Comparison of ENCODE assay signal across 8 mouse cellular contexts in genomic region chr6:56714186-56714573, GRCm38 (mm10). TPM values are rescaled to one million over a fixed set of nuclear protein-coding genes. Genes with fewer than 3 reads are reported as not detected.
DNase-seq lines count a peak whose midpoint lies in the region; ATAC-seq lines count a peak whose summit lies in the region.

No protein-coding gene starts in this region.

- peak overlapping the region; percentile 49 for H3K4me2 ChIP-seq in kidney, embryonic 14.5 days (replicated peaks; ENCODE audit: low read depth, low read length)
- peak overlapping the region; percentile 70 for H3K4me2 ChIP-seq in hindbrain, embryonic 15.5 days
- H3K4me2 ChIP-seq in midbrain, embryonic 13.5 days (replicated peaks) = peak overlapping the region; percentile 69

- ATAC-seq in kidney, embryonic 14.5 days (ENCODE audit: low FRiP score, low TSS enrichment) = no peak
- ATAC-seq in hindbrain, embryonic 15.5 days (ENCODE audit: low FRiP score, low read depth) = no peak
- ATAC-seq in midbrain, embryonic 13.5 days = no peak

- no peak for DNase-seq in kidney, adult 11 months
- DNase-seq in embryonic facial prominence, embryonic 10.5 days (ENCODE audit: low spot score) = no peak
- DNase-seq in B cell, adult 2 months = no peak
- DNase-seq in spleen, postnatal 14 days (ENCODE audit: low spot score in 2 of 2) = no peak
- no peak for DNase-seq in left cerebral cortex, adult 8-10 months (ENCODE audit: low spot score in 2 of 2)

- no peaks in the 10 kb centered on the region for H3K36me3 ChIP-seq in kidney, embryonic 14.5 days (ENCODE audit: control insufficient read depth, insufficient read depth, low read length)
- no peaks in the 10 kb centered on the region for H3K36me3 ChIP-seq in embryonic facial prominence, embryonic 10.5 days (replicated peaks)
- H3K36me3 ChIP-seq in hindbrain, embryonic 15.5 days = no peaks in the 10 kb centered on the region
- H3K36me3 ChIP-seq in midbrain, embryonic 13.5 days = no peaks in the 10 kb centered on the region

- no peaks in the 10 kb centered on the region for H3K9me3 ChIP-seq in kidney, embryonic 14.5 days (ENCODE audit: control insufficient read depth, low read length)
- H3K9me3 ChIP-seq in embryonic facial prominence, embryonic 10.5 days = no peaks in the 10 kb centered on the region
- no peaks in the 10 kb centered on the region for H3K9me3 ChIP-seq in hindbrain, embryonic 15.5 days
- no peaks in the 10 kb centered on the region for H3K9me3 ChIP-seq in midbrain, embryonic 13.5 days

- 54% methylated on average over 7 of the region's 7 CpGs for WGBS in kidney, embryonic 14.5 days
- WGBS in embryonic facial prominence, embryonic 10.5 days = 54% methylated on average over 7 of the region's 7 CpGs
- WGBS in hindbrain, embryonic 15.5 days = 48% methylated on average over 7 of the region's 7 CpGs
- WGBS in midbrain, embryonic 13.5 days = 51% methylated on average over 7 of the region's 7 CpGs

- H3K4me1 ChIP-seq in kidney, embryonic 14.5 days (ENCODE audit: control insufficient read depth, insufficient read depth, low read length) = 0 out of 2 replicates have a peak, but pooled peaks cover 4% of the 10 kb centered on the region
- peaks cover 13% of the 10 kb centered on the region for H3K4me1 ChIP-seq in embryonic facial prominence, embryonic 10.5 days
- peaks cover 15% of the 10 kb centered on the region for H3K4me1 ChIP-seq in hindbrain, embryonic 15.5 days (replicated peaks)
- H3K4me1 ChIP-seq in midbrain, embryonic 13.5 days (replicated peaks) = peaks cover 19% of the 10 kb centered on the region

- peak overlapping the region; percentile 73 for H3K4me3 ChIP-seq in kidney, embryonic 14.5 days (ENCODE audit: low read length)
- peak overlapping the region; percentile 76 for H3K4me3 ChIP-seq in embryonic facial prominence, embryonic 10.5 days
- peak overlapping the region; percentile 59 for H3K4me3 ChIP-seq in hindbrain, embryonic 15.5 days
- peak overlapping the region; percentile 76 for H3K4me3 ChIP-seq in midbrain, embryonic 13.5 days (replicated peaks)

- no peak overlapping the region for H3K9ac ChIP-seq in kidney, embryonic 14.5 days (ENCODE audit: low read depth, low read length)
- 0 out of 2 replicates have a peak overlapping the region, but pooled peaks have one; percentile 27 for H3K9ac ChIP-seq in hindbrain, embryonic 15.5 days
- H3K9ac ChIP-seq in midbrain, embryonic 13.5 days (replicated peaks) = peak overlapping the region; percentile 88; the same call in 1 of the 2 replicates

- no peak overlapping the region for H3K27ac ChIP-seq in kidney, embryonic 14.5 days (ENCODE audit: low read depth, low read length)
- H3K27ac ChIP-seq in embryonic facial prominence, embryonic 10.5 days (replicated peaks) = no peak overlapping the region
- H3K27ac ChIP-seq in hindbrain, embryonic 15.5 days (replicated peaks) = peak overlapping the region; percentile 93
- peak overlapping the region; percentile 96; the same call in 1 of the 2 replicates for H3K27ac ChIP-seq in midbrain, embryonic 13.5 days

- no peaks in the 10 kb centered on the region for H3K27me3 ChIP-seq in kidney, embryonic 14.5 days (ENCODE audit: control insufficient read depth, insufficient read depth, low read length)
- no peaks in the 10 kb centered on the region for H3K27me3 ChIP-seq in embryonic facial prominence, embryonic 10.5 days (replicated peaks; ENCODE audit: low read depth, poor library complexity, severe bottlenecking)
- no peaks in the 10 kb centered on the region for H3K27me3 ChIP-seq in hindbrain, embryonic 15.5 days
- no peaks in the 10 kb centered on the region for H3K27me3 ChIP-seq in midbrain, embryonic 13.5 days

RNA-seq across cellular contexts. Expression of gene Avl9, which starts 0.5 kb away (rescaled TPM):
- polyA plus RNA-seq in kidney, embryonic 14.5 days (2014; fragmentation: Nextera tagmentation; extraction: Ambion mirVana) = 11.2 and 20.2 TPM in 2 replicates
- 16.1 and 17.0 TPM in 2 replicates for polyA plus RNA-seq in embryonic facial prominence, embryonic 10.5 days (2016; fragmentation: Nextera tagmentation; extraction: Ambion mirVana)
- 25.8 and 26.1 TPM in 2 replicates for polyA plus RNA-seq in hindbrain, embryonic 15.5 days (2015; fragmentation: Nextera tagmentation; extraction: Ambion mirVana)
- polyA plus RNA-seq in midbrain, embryonic 13.5 days (2015; fragmentation: Nextera tagmentation; extraction: Ambion mirVana) = 33.6 and 34.4 TPM in 2 replicates
- 10 to 100 TPM; 43.0 to 53.6 (median 46.0) TPM for total RNA-seq in left cerebral cortex, adult 8-10 months (2022)

RNA-seq across cellular contexts. Expression of gene Lsm5, which starts 9.7 kb away (rescaled TPM):
- 174 and 261 TPM in 2 replicates for polyA plus RNA-seq in kidney, embryonic 14.5 days (2014; fragmentation: Nextera tagmentation; extraction: Ambion mirVana)
- polyA plus RNA-seq in embryonic facial prominence, embryonic 10.5 days (2016; fragmentation: Nextera tagmentation; extraction: Ambion mirVana) = 199 and 209 TPM in 2 replicates
- 70.5 and 89.9 TPM in 2 replicates for polyA plus RNA-seq in hindbrain, embryonic 15.5 days (2015; fragmentation: Nextera tagmentation; extraction: Ambion mirVana)
- 108 and 121 TPM in 2 replicates for polyA plus RNA-seq in midbrain, embryonic 13.5 days (2015; fragmentation: Nextera tagmentation; extraction: Ambion mirVana)
- 10 to 100 TPM in 3 of 4 experiments, 1 to 10 TPM in 1; 9.1 to 21.3 (median 14.2) TPM for total RNA-seq in left cerebral cortex, adult 8-10 months (2022)

Comparison
In these comparisons a context has a peak if more than half of its experiments do, and no peak if none do; other contexts are left out.
1. H3K27ac ChIP-seq: peak in hindbrain, embryonic 15.5 days (single experiment) and midbrain, embryonic 13.5 days (single experiment); none in kidney, embryonic 14.5 days (single experiment) and embryonic facial prominence, embryonic 10.5 days (single experiment).
2. Peak in every context shown above with its lines, with median percentiles within 50 percentile points of each other: H3K4me2 ChIP-seq and H3K4me3 ChIP-seq.